Mouse (Mus musculus): ENCODE data around the gene Myo18b.

GRCm38 (mm10) chr5:112718655-112719306 is 177.4 kb downstream of the Myo18b start:
- TF ChIP-seq CTCF (IDR thresholded peaks at IDR 0.05; ENCODE audit: control insufficient read depth, insufficient read depth, low read length) (no peak), POLR2A (IDR thresholded peaks at IDR 0.05; ENCODE audit: borderline replicate concordance, control insufficient read depth, low read depth, low read length) (no peak)
